Mouse (Mus musculus) ES-E14 (cell line): ENCODE data around the gene Bicral. TPM values are rescaled to one million over a fixed set of nuclear protein-coding genes. Genes with fewer than 3 reads are reported as not detected.
A peak's percentile ranks its signal among the peaks of the same experiment; 100 is the strongest.

Source experiments
- DNase-seq: peaks from one replicate; pipeline ENCODE4 v3.0.0-alpha.2; 2013; ENCODE audit warnings: low read depth, low spot score
- H3K27ac ChIP-seq: 2 replicates; pipeline ENCODE4 v1.5.1; 2012; ENCODE audit warnings: low read depth, mild to moderate bottlenecking, low read length, moderate library complexity, mixed read lengths; ENCODE audit not compliant: poor library complexity, insufficient read depth, severe bottlenecking
- H3K36me3 ChIP-seq: 2 replicates; pipeline ENCODE4 v1.6.1; 2012; ENCODE audit warnings: mild to moderate bottlenecking, low read length, moderate library complexity, mixed read lengths; ENCODE audit not compliant: control insufficient read depth, poor library complexity, insufficient read depth, severe bottlenecking
- H3K4me1 ChIP-seq, 2 experiments: fragments of 150-350 bp in 1 of 2; sonication (generic) in 1 of 2; 2 replicates each; pipeline ENCODE4 v1.6.1; 2012; ENCODE audit warnings: low read length in 2 of 2, mild to moderate bottlenecking in 1 of 2, mixed read lengths in 1 of 2; ENCODE audit not compliant: control insufficient read depth in 2 of 2, insufficient read depth in 2 of 2, poor library complexity in 1 of 2
- H3K4me3 ChIP-seq, 2 experiments: fragments of 150-350 bp in 1 of 2; sonication (generic) in 1 of 2; 2 replicates each; pipeline ENCODE4 v1.5.1; 2012; ENCODE audit warnings: low read length in 2 of 2, low read depth in 1 of 2, mild to moderate bottlenecking in 1 of 2, mixed read lengths in 1 of 2; ENCODE audit not compliant: insufficient read depth in 1 of 2, poor library complexity in 1 of 2, severe bottlenecking in 1 of 2
- H3K9ac ChIP-seq: 2 replicates; pipeline ENCODE4 v1.6.1; 2012; ENCODE audit warnings: low read depth, mild to moderate bottlenecking, low read length, mixed read lengths; ENCODE audit not compliant: poor library complexity, insufficient read depth, severe bottlenecking
- H3K9me3 ChIP-seq: fragments of 150-350 bp; sonication (generic); 2 replicates; pipeline ENCODE4 v1.6.1; 2012; ENCODE audit warnings: low read depth, mild to moderate bottlenecking, low read length; ENCODE audit not compliant: control insufficient read depth, insufficient read depth
- CHD2 ChIP-seq: IDR thresholded peaks from 2 replicates; pipeline ENCODE4 v1.6.1; 2014; ENCODE audit warnings: mild to moderate bottlenecking, low read depth, low read length, inconsistent platforms
- HCFC1 ChIP-seq: IDR thresholded peaks from 2 replicates; pipeline ENCODE4 v1.6.1; 2012; ENCODE audit warnings: low read length, inconsistent platforms, borderline replicate concordance; ENCODE audit not compliant: insufficient read depth
- MAFK ChIP-seq: IDR thresholded peaks from 2 replicates; pipeline ENCODE4 v1.6.1; 2014; ENCODE audit warnings: mild to moderate bottlenecking, low read depth, low read length, inconsistent platforms; ENCODE audit not compliant: insufficient read depth
- ZC3H11A ChIP-seq: IDR thresholded peaks from 2 replicates; pipeline ENCODE4 v1.6.1; 2012; ENCODE audit warnings: low read depth, mild to moderate bottlenecking, inconsistent platforms, low read length, borderline replicate concordance
- ZNF384 ChIP-seq: IDR thresholded peaks from 2 replicates; pipeline ENCODE4 v1.6.1; 2012; ENCODE audit warnings: low read depth, low read length, inconsistent platforms
- in situ Hi-C, 2 experiments: fragments of 600-800 bp; cut with MboI; formaldehyde crosslinking; loops; one replicate each; pipeline ENCODE4 v1.15.1; 2025; ENCODE audit warnings: low sequenced_read_pairs in 2 of 2, inconsistent platforms in 1 of 2; ENCODE audit not compliant: unreplicated experiment in 2 of 2
- total RNA-seq: library from RNA; depleted of rRNA; stranded (reverse); fragments of 300-350 nt; gene quantifications from 2 replicates; pipeline ENCODE4 v1.2.3, GENCODE M21; 2012

The Bicral gene
- total RNA-seq, 1 experiment: 20.2 TPM

DNA sequence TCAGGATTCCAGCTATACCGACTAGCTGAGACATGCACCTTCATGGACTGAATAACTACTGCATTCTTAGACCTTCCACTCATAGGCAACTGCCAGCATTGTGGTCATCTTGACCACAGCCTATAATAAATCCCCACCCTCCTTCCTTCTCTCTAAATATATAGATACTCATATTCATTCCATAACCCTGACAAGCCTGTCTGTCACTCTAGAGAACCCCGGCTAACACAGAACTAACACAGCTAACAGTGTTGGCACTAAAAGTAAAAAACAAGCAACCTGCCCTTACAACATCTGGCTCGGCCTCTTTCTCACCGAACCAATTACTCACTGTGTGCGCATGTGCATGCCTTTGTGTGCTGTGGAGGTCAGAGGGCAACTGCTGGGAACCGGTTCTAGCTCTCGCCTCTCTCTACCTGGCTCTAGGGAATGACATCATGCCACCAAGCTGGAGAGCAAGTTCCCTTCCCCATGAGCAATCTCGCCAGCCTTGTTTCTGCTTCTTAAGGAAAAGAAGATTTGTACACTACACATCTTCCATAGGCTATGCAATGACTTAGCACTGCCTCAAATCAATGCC is 18.2 kb upstream of the Bicral start:
- Histone ChIP-seq H3K4me1 (peaks cover 11 to 22% of the 10 kb centered on the region in 2 experiments), H3K9me3 (no peaks in the 10 kb centered on the region), H3K27ac (no peak overlapping the region), H3K4me3 (no peak overlapping the region), H3K36me3 (no peaks in the 10 kb centered on the region), H3K9ac (no peak overlapping the region)
- no peak for DNase-seq
- in situ Hi-C loops: no loop called here
- TF ChIP-seq ZC3H11A (no peak), MAFK (no peak), ZNF384 (no peak), CHD2 (no peak), HCFC1 (no peak)

DNA sequence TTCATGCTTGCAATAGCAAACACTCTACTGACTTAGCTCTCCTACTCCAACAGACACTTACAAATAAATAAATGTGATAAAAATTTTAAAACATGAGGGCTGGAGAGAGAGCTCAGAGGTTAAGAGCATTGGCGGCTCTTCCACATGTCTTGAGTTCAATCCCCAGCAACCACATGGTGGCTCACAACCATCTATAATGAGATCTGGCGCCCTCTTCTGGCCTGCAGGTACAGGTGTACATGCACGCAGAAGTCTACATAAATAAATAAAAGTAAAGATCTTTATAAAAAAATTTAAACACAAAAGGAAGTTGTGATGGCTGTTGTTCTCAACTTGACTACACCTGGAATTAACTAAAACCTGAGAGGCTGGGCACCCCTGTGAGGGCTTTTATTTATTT is 17.3 kb upstream of the Bicral start:
- TF ChIP-seq HCFC1 (no peak), CHD2 (no peak), MAFK (no peak), ZNF384 (no peak), ZC3H11A (no peak)
- no peak overlapping the region for H3K4me3 ChIP-seq
- in situ Hi-C loops: no loop called here

DNA sequence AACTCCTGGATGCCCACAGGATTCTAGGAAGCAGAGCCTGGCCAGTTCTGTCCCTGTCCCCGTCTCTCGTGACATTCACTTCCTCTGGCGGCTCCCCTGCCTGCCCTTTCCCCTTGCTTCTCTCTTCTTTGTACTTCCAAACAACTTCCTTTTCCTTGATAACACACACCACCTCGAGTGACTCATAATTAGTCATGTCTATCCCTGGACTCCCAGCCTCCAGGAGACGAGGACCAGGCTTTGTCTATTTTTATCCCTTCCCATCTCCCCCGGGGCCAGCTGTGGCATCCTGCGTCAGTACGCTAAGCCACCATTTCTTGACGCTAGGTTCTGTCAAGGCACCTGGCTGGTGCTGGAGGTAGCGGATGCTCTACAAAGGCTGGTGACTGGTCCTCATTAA is 15.9 kb upstream of the Bicral start:
- in situ Hi-C loops: no loop called here
- H3K9ac ChIP-seq: peak overlapping the region; percentile 5; the same call in 1 of the 2 replicates
- H3K4me1 ChIP-seq: peaks cover 13 to 31% of the 10 kb centered on the region in 2 experiments
- no peaks in the 10 kb centered on the region; the same call in 1 of the 2 replicates for H3K9me3 ChIP-seq
- H3K4me3 ChIP-seq: no peak overlapping the region
- no peak for TF ChIP-seq CHD2
- no peak for TF ChIP-seq ZNF384
- TF ChIP-seq ZC3H11A: no peak
- TF ChIP-seq MAFK: no peak
- TF ChIP-seq HCFC1: no peak
- H3K27ac ChIP-seq: 0 out of 2 replicates have a peak overlapping the region, but pooled peaks have one; percentile 48
- no peak for DNase-seq
- no peaks in the 10 kb centered on the region for H3K36me3 ChIP-seq

More for the DNA sequence above, 17.3 kb upstream of the Bicral start:
- DNase-seq: no peak
- no peaks in the 10 kb centered on the region for H3K9me3 ChIP-seq
- no peak overlapping the region for H3K27ac ChIP-seq
- peaks cover 13 to 28% of the 10 kb centered on the region in 2 experiments for H3K4me1 ChIP-seq
- H3K36me3 ChIP-seq: no peaks in the 10 kb centered on the region
- H3K9ac ChIP-seq: no peak overlapping the region

DNA sequence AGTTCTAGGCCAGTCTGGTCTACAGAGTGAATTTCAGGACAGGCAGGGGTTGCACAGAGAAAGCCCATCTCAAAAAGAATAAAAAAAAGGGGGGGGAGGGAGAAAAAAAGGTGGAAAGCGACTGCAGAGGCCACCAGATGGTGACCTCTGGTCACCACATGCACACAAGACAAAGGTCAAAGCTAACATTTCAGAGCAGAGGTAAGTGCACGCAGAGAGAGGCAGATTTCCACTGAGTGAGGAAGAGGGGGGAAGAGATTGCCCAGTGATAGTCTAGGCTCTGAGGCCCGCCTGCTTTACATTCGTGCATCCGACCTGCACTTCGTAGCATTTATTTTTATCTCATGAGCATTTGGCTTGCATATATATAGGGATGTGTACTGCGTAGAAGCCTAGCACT is 14.5 kb upstream of the Bicral start:
- Histone ChIP-seq H3K9ac (no peak overlapping the region), H3K36me3 (no peaks in the 10 kb centered on the region), H3K4me1 (peaks cover 16 to 33% of the 10 kb centered on the region in 2 experiments), H3K27ac (no peak overlapping the region), H3K9me3 (no peaks in the 10 kb centered on the region; the same call in 1 of the 2 replicates), H3K4me3 (no peak overlapping the region)
- TF ChIP-seq HCFC1 (no peak), MAFK (no peak), ZNF384 (no peak), ZC3H11A (no peak), CHD2 (no peak)
- no peak for DNase-seq
- in situ Hi-C loops: no loop called here

DNA sequence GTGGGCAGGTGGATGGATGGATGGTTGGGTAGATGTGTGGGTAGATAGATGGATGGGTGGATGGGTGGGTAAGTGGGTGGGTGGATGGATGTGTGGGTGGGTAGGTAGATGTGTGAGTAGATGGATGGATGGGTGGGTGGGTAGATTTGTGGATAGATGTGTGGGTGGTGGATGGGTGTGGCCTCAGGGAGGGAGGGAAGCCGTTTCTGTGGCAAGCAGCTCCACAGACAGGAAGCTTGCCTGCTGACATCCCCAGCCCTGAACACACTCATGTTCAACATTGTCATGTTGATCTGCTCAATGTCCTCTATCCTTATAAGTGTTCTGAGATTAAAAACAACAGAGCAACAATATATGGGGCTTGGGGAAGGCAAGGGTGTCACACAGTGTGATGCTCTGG is 12.6 kb upstream of the Bicral start:
- H3K4me1 ChIP-seq: peaks cover 15 to 36% of the 10 kb centered on the region in 2 experiments
- H3K9me3 ChIP-seq: no peaks in the 10 kb centered on the region; the same call in 1 of the 2 replicates
- TF ChIP-seq CHD2: no peak
- no peak for TF ChIP-seq HCFC1
- no peak for TF ChIP-seq MAFK
- TF ChIP-seq ZNF384: no peak
- TF ChIP-seq ZC3H11A: no peak
- H3K27ac ChIP-seq: no peak overlapping the region
- no peak overlapping the region for H3K9ac ChIP-seq
- no peak for DNase-seq
- no peaks in the 10 kb centered on the region for H3K36me3 ChIP-seq
- H3K4me3 ChIP-seq: no peak overlapping the region
- in situ Hi-C loops: no loop called here
